Mouse (Mus musculus) adrenal gland, postnatal 36 days (tissue): ENCODE results near the gene Rbm47. TPM values are rescaled to one million over a fixed set of nuclear protein-coding genes. Genes with fewer than 3 reads are reported as not detected.

Source experiments
- DNase-seq, 2 experiments: peaks; one replicate each; pipeline ENCODE4 v3.0.0; 2021; ENCODE audit warnings: mixed read lengths in 1 of 2
- total RNA-seq, 2 experiments: library from RNA; stranded (reverse); gene quantifications; 2 replicates each; pipeline ENCODE4 v1.2.3; 2021

Rbm47 gene
- total RNA-seq, 2 experiments from 2014 or later = 102 to 121 TPM

GRCm38 (mm10) chr5:66165748-66166147 is 7.2 kb downstream of the Rbm47 start:
- no peak for DNase-seq

GRCm38 (mm10) chr5:66156431-66156962 is 16.4 kb downstream of the Rbm47 start:
- DNase-seq = peak; percentile 49 to 57

GRCm38 (mm10) chr5:66154616-66155015 is 18.3 kb downstream of the Rbm47 start:
- no peak for DNase-seq

GRCm38 (mm10) chr5:66153486-66153885 is 19.4 kb downstream of the Rbm47 start:
- DNase-seq = no peak

GRCm38 (mm10) chr5:66151301-66152188 is 21.4 kb downstream of the Rbm47 start:
- DNase-seq = peak; percentile 61 to 72

GRCm38 (mm10) chr5:66150706-66151300 is 22.1 kb downstream of the Rbm47 start:
- peak; percentile 85 to 88 for DNase-seq

GRCm38 (mm10) chr5:66150106-66150705 is 22.7 kb downstream of the Rbm47 start:
- DNase-seq = no peak

- no peak for DNase-seq
Observed at GRCm38 (mm10) chr5:66149571-66149970, 23.3 kb downstream of the Rbm47 start.

- peak in 1 of 2 experiments; percentile 46 for DNase-seq
Observed at GRCm38 (mm10) chr5:66149111-66149510, 23.8 kb downstream of the Rbm47 start.

- DNase-seq = no peak
Observed at GRCm38 (mm10) chr5:66147313-66147712, 25.6 kb downstream of the Rbm47 start.

- no peak for DNase-seq
Observed at GRCm38 (mm10) chr5:66145583-66145982, 27.3 kb downstream of the Rbm47 start.

- no peak for DNase-seq
Observed at GRCm38 (mm10) chr5:66143093-66144032, 29.6 kb downstream of the Rbm47 start.

- DNase-seq = no peak
Observed at GRCm38 (mm10) chr5:66141474-66141873, 31.4 kb downstream of the Rbm47 start.

GRCm38 (mm10) chr5:66139634-66140295 is 33.2 kb downstream of the Rbm47 start:
- no peak for DNase-seq

GRCm38 (mm10) chr5:66139171-66139570 is 33.7 kb downstream of the Rbm47 start:
- DNase-seq = no peak

- DNase-seq = peak; percentile 75 to 77
Observed at GRCm38 (mm10) chr5:66138597-66138996, 34.3 kb downstream of the Rbm47 start.

GRCm38 (mm10) chr5:66137250-66137649 is 35.7 kb downstream of the Rbm47 start:
- peak; percentile 67 to 68 for DNase-seq

GRCm38 (mm10) chr5:66135853-66136210 is 37.1 kb downstream of the Rbm47 start:
- peak in 1 of 2 experiments; percentile 51 for DNase-seq

- no peak for DNase-seq
Observed at GRCm38 (mm10) chr5:66135161-66135852, 37.6 kb downstream of the Rbm47 start.

- DNase-seq = no peak
Observed at GRCm38 (mm10) chr5:66134578-66134977, 38.3 kb downstream of the Rbm47 start.
